Mouse (Mus musculus): ENCODE data around the gene Pard3b. TPM values are rescaled to one million over a fixed set of nuclear protein-coding genes. Genes with fewer than 3 reads are reported as not detected.

The Pard3b gene
- total RNA-seq, 2 experiments from 2014 or later: 4.6 TPM

- DNase-seq (ENCODE audit: extremely low spot score in 1 of 2, low spot score in 2 of 2): peak in 1 of 2 experiments; percentile 20
- intact Hi-C loops (cut with DNase I): no loop called here
These were observed 543.0 kb downstream of the Pard3b start for GRCm38 (mm10) chr1:62181638-62182037.

GRCm38 (mm10) chr1:62182634-62183033 is 544.0 kb downstream of the Pard3b start:
- DNase-seq (ENCODE audit: extremely low spot score in 1 of 2, low spot score in 2 of 2): no peak
- intact Hi-C loops (cut with DNase I): no loop called here

DNA sequence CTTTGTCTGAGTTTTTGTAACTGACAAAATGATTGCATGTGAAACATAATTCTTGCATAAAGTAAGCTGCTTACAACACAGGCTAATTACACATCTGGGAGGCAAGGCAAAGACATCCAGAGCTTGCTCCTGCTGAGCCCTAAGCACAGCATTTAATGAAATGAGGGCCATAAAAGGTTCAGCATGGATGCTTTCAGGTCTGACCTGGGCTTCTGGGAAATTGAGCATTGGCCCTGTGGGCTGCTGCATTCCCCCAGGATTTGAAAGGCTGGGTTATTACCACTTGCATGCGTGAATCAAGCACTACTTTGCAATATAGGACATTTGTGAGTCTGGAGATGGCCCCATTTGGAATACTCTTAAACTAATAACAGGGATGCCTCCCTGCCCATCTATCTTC is 552.2 kb downstream of the Pard3b start:
- intact Hi-C loops (cut with DNase I): no loop called here
- no peak for DNase-seq (ENCODE audit: extremely low spot score in 1 of 2, low spot score in 2 of 2)

DNA sequence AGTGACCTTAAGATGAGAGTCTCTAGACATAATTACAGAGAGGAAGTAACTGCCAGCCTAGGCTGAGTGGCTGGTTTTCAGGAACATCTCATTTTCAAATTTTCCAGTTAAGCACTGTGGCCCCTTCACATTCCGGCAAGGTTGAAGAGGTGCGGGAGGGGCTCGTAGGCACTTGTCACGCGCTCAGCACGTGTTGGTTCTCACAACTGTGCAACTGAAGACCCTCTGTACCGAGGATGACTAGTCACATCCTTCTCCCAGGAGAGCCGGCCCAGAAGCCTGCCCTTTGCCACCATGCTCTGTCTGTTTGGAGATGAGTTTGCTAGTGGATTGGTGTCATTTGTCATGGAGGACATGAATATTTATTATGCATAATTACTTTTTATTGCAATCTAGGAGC is 558.9 kb downstream of the Pard3b start:
- intact Hi-C loops (cut with DNase I): no loop called here
- DNase-seq (ENCODE audit: extremely low spot score in 1 of 2, low spot score in 2 of 2): no peak

- intact Hi-C loops (cut with DNase I): no loop called here
- no peak for DNase-seq (ENCODE audit: extremely low spot score in 1 of 2, low spot score in 2 of 2)
These were observed 562.3 kb downstream of the Pard3b start for GRCm38 (mm10) chr1:62200919-62201318.

DNA sequence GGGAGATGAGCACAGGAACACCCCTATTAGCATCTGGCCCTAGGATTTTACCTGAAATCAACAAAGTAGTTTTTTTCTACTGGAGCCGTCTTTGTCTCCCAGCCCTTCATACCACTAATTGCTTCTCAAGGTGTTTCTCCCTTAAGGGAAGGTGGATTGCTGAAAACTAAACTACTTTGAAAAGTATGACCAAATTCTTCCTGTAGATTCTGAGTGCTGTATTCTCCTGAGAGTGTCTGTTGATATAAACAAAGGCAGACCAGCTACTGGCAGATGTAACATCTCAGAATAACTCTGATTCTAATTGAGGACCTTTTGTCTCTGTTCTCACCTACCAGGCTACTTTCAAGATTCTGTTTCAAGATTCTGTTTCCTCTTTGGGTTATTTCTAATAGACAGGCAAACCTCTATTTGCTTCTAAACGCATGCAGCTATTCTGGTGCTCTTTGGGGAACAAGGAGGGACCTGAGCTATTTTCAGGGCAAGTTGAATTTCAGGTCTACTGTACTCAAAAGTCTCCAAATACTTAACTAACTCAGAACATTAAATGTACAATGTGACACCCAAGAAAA is 563.1 kb downstream of the Pard3b start:
- DNase-seq (ENCODE audit: extremely low spot score in 1 of 2, low spot score in 2 of 2): no peak
- intact Hi-C loops (cut with DNase I): no loop called here

- intact Hi-C loops (cut with DNase I): no loop called here
- DNase-seq (ENCODE audit: extremely low spot score in 1 of 2, low spot score in 2 of 2): no peak
These were observed 574.7 kb downstream of the Pard3b start for GRCm38 (mm10) chr1:62213285-62213684.

DNA sequence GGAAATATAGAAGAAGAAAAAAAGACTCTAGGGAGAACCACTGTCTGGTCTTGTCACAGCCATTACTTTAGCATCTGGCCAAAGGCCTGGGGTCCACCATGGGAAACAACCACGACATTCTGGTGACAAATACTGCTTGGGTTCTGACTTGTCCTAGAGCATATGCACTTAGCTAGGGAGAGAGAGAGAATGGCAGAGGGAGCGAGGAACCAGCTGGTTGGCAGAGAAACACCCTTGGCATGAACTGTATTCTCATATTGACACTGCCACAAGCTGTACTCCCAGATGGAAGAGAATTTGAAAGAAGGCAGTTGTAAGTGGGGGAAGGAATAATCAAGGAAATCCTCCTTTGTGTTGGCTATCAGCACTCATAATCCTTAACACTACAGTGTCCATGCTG is 577.2 kb downstream of the Pard3b start:
- intact Hi-C loops (cut with DNase I): no loop called here
- peak in 1 of 2 experiments; percentile 33 for DNase-seq (ENCODE audit: extremely low spot score in 1 of 2, low spot score in 2 of 2)

DNA sequence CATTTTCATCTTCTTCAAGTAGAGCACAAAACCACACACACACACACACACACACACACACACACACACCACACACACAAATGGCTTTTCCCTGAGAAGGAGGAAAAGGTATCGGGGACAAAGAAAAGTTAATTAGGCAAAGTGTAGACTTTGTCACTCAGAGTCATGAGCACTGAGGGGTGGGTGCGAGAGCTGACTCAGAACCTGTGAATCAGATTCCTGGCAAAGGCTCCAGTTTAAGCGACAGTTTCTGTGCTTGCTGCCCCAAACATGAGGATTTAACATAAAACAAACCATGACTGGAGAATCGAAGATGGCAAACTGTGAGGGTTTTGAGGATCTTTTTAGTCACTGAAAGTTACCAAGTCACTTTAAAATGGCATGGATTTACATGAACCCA is 577.9 kb downstream of the Pard3b start:
- no peak for DNase-seq (ENCODE audit: extremely low spot score in 1 of 2, low spot score in 2 of 2)
- intact Hi-C loops (cut with DNase I): no loop called here

DNA sequence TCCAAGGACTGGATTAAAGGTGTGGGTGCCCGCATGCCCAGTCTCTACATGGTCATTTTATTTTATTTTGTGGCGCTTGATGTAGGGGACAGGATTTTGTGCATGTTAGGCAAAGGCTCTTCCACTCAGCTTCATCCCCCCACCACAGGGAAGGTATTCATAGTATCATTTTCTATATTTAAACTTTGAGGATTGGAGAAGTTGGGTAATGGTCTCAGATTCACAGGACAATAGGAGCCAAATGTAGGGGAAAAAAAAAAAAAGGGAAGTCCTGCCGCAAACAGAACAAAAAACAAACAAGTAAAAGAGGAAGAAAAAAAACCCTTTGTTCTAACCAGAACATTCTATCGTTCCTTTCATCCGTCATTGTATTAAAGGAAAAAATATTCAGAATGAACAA is 590.5 kb downstream of the Pard3b start:
- DNase-seq (ENCODE audit: extremely low spot score in 1 of 2, low spot score in 2 of 2): no peak
- intact Hi-C loops (cut with DNase I): no loop called here

DNA sequence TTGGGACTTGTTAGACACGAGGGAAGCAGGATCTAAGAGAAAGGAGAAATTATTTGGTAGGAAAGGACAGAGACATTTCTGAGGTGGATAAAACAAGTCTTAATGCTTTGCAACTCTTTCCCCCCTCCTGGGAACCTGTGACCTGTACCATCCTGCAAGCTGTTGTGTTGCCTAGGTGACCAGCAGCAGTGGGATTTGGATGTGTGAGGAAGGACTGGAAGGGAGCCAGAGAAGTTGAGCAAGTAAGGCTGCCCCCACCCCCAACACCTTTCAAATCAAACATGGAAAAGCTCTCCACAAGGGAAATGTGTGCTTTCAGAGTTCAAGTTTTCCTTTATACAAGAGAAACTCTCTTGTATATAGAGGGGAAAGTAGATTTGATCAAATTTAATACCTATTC is 595.4 kb downstream of the Pard3b start:
- no peak for DNase-seq (ENCODE audit: extremely low spot score in 1 of 2, low spot score in 2 of 2)
- intact Hi-C loops (cut with DNase I): no loop called here

- no peak for DNase-seq (ENCODE audit: extremely low spot score in 1 of 2, low spot score in 2 of 2)
- intact Hi-C loops (cut with DNase I): no loop called here
These were observed 596.5 kb downstream of the Pard3b start for GRCm38 (mm10) chr1:62235121-62235520.

- DNase-seq (ENCODE audit: extremely low spot score in 1 of 2, low spot score in 2 of 2): peak in 1 of 2 experiments; percentile 22
- intact Hi-C loops (cut with DNase I): no loop called here
These were observed 605.8 kb downstream of the Pard3b start for GRCm38 (mm10) chr1:62244191-62244984.

DNA sequence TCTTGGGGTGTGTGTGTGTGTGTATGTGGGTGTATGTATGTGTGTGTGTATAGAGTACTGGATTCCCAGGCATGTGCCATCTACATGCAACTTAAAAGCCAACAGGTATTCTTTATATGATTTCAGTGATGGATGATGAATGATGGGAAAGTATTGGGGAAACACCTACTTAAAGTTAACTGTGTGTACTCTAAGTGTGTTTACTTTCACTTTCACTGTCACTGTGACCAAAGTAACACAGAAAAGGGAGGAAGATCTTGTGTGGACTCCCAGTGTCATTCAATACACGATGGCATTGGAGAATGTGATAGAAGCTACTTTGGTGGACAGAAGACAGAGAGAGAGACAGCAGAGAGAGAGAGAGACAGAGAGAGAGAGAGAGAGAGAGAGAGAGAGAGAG is 613.8 kb downstream of the Pard3b start:
- intact Hi-C loops (cut with DNase I): no loop called here
- no peak for DNase-seq (ENCODE audit: extremely low spot score in 1 of 2, low spot score in 2 of 2)

- intact Hi-C loops (cut with DNase I): no loop called here
- no peak for DNase-seq (ENCODE audit: extremely low spot score in 1 of 2, low spot score in 2 of 2)
These were observed 615.7 kb downstream of the Pard3b start for GRCm38 (mm10) chr1:62254316-62254715.

GRCm38 (mm10) chr1:62254888-62255287 is 616.3 kb downstream of the Pard3b start:
- intact Hi-C loops (cut with DNase I): no loop called here
- no peak for DNase-seq (ENCODE audit: extremely low spot score in 1 of 2, low spot score in 2 of 2)

GRCm38 (mm10) chr1:62276466-62276865 is 637.8 kb downstream of the Pard3b start:
- intact Hi-C loops (cut with DNase I): no loop called here
- no peak for DNase-seq (ENCODE audit: extremely low spot score in 1 of 2, low spot score in 2 of 2)

- intact Hi-C loops (cut with DNase I): no loop called here
These were observed 640.0 kb downstream of the Pard3b start for GRCm38 (mm10) chr1:62278586-62278985.

GRCm38 (mm10) chr1:62280586-62280985 is 642.0 kb downstream of the Pard3b start:
- intact Hi-C loops (cut with DNase I): no loop called here
- DNase-seq (ENCODE audit: extremely low spot score in 1 of 2, low spot score in 2 of 2): no peak

More at GRCm38 (mm10) chr1:62278586-62278985, 640.0 kb downstream of the Pard3b start:
- DNase-seq (ENCODE audit: extremely low spot score in 1 of 2, low spot score in 2 of 2): no peak

DNA sequence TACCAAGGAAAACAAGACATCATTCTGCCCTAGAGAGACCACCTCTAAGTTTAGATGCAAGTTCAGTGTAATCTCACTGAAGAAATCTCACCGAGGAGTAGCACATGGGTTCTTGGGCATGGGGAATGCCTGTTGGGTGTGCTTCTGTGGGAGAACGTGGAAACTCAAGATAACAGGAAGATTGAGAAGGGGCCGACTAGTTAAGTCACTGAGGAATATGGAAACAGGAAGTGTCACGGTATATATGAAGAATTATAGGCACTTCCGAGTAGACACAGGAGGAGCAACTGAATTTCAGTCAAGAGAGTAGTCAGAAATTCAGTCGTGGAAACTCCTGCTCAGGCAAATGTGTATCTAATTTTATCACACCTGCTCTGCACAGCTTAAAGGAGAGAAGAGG is 644.2 kb downstream of the Pard3b start:
- DNase-seq (ENCODE audit: extremely low spot score in 1 of 2, low spot score in 2 of 2): no peak
- intact Hi-C loops (cut with DNase I): no loop called here

DNA sequence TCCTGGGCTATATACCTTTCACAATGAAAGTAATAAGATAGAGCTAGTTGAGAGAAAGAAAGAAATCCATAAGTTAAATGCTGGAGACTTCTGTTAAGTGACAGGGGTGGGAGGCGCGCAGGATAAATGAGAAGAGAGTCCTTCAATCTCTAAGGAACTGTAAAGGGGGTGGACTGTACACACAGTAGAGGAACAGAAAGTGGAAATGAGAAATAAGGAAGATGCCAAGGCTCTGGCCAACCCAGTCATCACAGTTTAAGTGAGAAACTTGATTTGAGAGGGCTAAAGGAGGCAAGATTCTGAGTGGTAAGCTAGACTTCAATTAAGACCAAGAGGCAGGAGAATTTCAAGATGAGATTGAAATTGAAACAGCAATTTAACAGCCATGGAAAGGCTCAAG is 645.0 kb downstream of the Pard3b start:
- DNase-seq (ENCODE audit: extremely low spot score in 1 of 2, low spot score in 2 of 2): no peak
- intact Hi-C loops (cut with DNase I): no loop called here

Data from left cerebral cortex, postnatal 10 days (tissue).